Mouse (Mus musculus): ENCODE measurements around the gene Mttp. TPM values are rescaled to one million over a fixed set of nuclear protein-coding genes. Genes with fewer than 3 reads are reported as not detected.
A peak's percentile ranks its signal among the peaks of the same experiment; 100 is the strongest.

The Mttp gene
- total RNA-seq, 4 experiments from 2014 or later: 1.3 to 2.5 (median 1.5) TPM

- no peak for DNase-seq (ENCODE audit: low spot score in 2 of 2)
These were observed 60.9 kb downstream of the Mttp start for GRCm38 (mm10) chr3:138083896-138084295.

GRCm38 (mm10) chr3:138083073-138083637, 61.6 kb downstream of the Mttp start:
- no peak for DNase-seq (ENCODE audit: low spot score in 2 of 2)

GRCm38 (mm10) chr3:138078701-138079100, 66.1 kb downstream of the Mttp start:
- DNase-seq (ENCODE audit: low spot score in 2 of 2): no peak

GRCm38 (mm10) chr3:138077476-138078340, 67.1 kb downstream of the Mttp start:
- no peak for DNase-seq (ENCODE audit: low spot score in 2 of 2)

GRCm38 (mm10) chr3:138075209-138075608, 69.6 kb downstream of the Mttp start:
- peak in 1 of 2 experiments; percentile 42 for DNase-seq (ENCODE audit: low spot score in 2 of 2)

- no peak for DNase-seq (ENCODE audit: low spot score in 2 of 2)
These were observed 70.6 kb downstream of the Mttp start for GRCm38 (mm10) chr3:138074214-138074613.

GRCm38 (mm10) chr3:138071476-138072073, 73.2 kb downstream of the Mttp start:
- DNase-seq (ENCODE audit: low spot score in 2 of 2): peak in 1 of 2 experiments; percentile 59

- no peak for DNase-seq (ENCODE audit: low spot score in 2 of 2)
These were observed 73.8 kb downstream of the Mttp start for GRCm38 (mm10) chr3:138071004-138071403.

- no peak for DNase-seq (ENCODE audit: low spot score in 2 of 2)
These were observed 74.8 kb downstream of the Mttp start for GRCm38 (mm10) chr3:138069756-138070511.

GRCm38 (mm10) chr3:138068103-138068502, 76.7 kb downstream of the Mttp start:
- peak in 1 of 2 experiments; percentile 34 for DNase-seq (ENCODE audit: low spot score in 2 of 2)

- no peak for DNase-seq (ENCODE audit: low spot score in 2 of 2)
These were observed 77.5 kb downstream of the Mttp start, which contains the start of gene Gm5105 for GRCm38 (mm10) chr3:138067288-138067687. Gene Gm5105, minus strand, starts transcription at chr3:138067388.

- DNase-seq (ENCODE audit: low spot score in 2 of 2): peak in 1 of 2 experiments; percentile 72
These were observed 78.4 kb downstream of the Mttp start for GRCm38 (mm10) chr3:138066348-138066856.

GRCm38 (mm10) chr3:138065930-138066329, 78.8 kb downstream of the Mttp start:
- no peak for DNase-seq (ENCODE audit: low spot score in 2 of 2)

- DNase-seq (ENCODE audit: low spot score in 2 of 2): peak in 1 of 2 experiments; percentile 19
These were observed 79.8 kb downstream of the Mttp start, which contains the start of gene 1110002E22Rik for GRCm38 (mm10) chr3:138064732-138065645. Gene 1110002E22Rik, plus strand, starts transcription at chr3:138065052.

GRCm38 (mm10) chr3:138063731-138064329, 80.9 kb downstream of the Mttp start:
- DNase-seq (ENCODE audit: low spot score in 2 of 2): peak; percentile 84 to 86

GRCm38 (mm10) chr3:138062673-138063072, 82.1 kb downstream of the Mttp start:
- DNase-seq (ENCODE audit: low spot score in 2 of 2): no peak

GRCm38 (mm10) chr3:138061205-138061911, 83.4 kb downstream of the Mttp start:
- no peak for DNase-seq (ENCODE audit: low spot score in 2 of 2)

GRCm38 (mm10) chr3:138060429-138060828, 84.3 kb downstream of the Mttp start:
- DNase-seq (ENCODE audit: low spot score in 2 of 2): no peak

- no peak for DNase-seq (ENCODE audit: low spot score in 2 of 2)
These were observed 86.5 kb downstream of the Mttp start for GRCm38 (mm10) chr3:138058226-138058625.

All from gastrocnemius, adult 8-10 months (tissue).